Mouse (Mus musculus): Measurements from ENCODE around the gene Sufu.

Gene Sufu

DNA sequence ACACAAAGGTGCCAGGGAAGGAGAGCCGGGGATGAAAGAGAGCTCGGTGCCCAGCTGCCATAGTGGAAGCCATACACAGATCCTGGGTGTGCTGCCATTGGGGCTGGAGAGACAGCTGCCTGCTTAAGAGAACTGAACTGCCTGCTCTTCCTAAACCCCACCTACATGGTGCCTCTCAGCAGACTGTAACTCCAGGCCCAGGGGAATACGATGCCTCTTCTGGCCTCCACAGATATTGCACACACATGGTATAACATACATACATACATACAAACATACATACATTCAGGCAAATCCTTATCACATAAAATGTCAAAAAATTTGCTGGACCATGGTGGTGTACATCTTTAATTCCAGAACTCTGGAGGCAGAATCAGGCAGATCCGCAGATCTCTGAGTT, 66.8 kb downstream of the Sufu start:
- DNase-seq (ENCODE audit: low spot score in 2 of 2): no peak

DNA sequence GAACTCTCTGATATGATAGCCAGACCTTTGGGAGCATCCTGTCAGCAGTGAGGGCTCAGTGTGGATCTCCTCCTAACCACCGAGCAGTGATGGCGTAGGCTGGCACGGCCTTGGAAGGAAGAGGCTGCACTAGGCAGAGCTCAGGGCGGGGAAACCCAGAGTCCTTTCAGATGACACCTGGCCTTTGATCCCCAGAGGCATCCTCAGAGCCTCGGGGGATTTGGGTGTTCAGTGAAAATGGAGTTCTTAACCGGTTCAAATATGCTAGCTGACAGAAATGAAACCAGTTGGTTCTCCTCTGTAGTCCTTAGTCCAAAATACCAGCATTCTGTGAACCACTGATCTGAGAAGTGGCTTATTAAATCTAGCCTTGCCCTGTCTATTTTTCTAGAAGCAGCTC, 69.5 kb downstream of the Sufu start:
- DNase-seq (ENCODE audit: low spot score in 2 of 2): no peak

GRCm38 (mm10) chr19:46467051-46467503, 70.4 kb downstream of the Sufu start:
- no peak for DNase-seq (ENCODE audit: low spot score in 2 of 2)

DNA sequence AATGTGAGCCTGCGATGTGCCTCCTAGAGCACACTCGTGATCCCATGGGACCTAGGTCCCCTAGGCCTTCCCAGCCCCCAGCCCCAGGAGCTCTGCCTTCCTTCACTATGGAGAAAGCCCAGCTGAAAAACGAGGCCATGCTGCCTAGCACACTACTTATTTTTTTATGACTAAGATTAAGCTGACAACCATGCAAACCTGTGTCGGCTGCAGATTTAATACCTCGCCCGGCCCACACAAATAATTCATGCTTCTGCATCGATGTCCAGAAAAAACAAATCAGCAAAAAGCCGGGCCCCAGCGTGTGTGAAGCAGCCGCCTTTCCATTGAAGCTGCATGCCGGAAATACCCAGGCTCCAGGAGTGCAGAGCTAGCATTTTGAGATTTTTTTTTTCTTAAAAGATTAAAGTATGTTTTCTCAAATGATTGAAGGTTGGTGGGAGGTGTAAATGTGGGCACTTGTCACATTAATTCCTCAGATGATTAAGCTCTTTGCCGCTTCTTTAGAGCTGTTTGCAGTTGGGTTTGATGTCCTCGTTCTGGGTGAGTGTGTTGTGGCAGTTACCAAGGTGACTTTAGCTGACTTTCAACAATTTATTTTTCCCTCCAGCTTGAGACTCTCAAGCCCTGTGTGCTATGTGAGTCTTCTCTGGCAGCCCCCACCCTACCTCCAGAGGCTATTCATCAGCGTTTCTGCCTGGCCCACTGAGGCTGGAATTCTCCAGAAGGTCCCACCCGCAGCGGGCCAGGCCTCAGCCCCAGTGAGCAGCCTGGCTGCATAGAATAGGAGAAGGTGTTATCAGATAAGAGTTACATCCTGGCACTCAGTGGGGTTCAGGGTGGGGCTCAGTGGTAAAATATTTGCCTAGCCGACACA, 73.9 kb downstream of the Sufu start:
- no peak for DNase-seq (ENCODE audit: low spot score in 2 of 2)

GRCm38 (mm10) chr19:46471324-46472093, 74.8 kb downstream of the Sufu start:
- no peak for DNase-seq (ENCODE audit: low spot score in 2 of 2)

- DNase-seq (ENCODE audit: low spot score in 2 of 2): no peak
Measured at GRCm38 (mm10) chr19:46477432-46477845, 80.7 kb downstream of the Sufu start.

DNA sequence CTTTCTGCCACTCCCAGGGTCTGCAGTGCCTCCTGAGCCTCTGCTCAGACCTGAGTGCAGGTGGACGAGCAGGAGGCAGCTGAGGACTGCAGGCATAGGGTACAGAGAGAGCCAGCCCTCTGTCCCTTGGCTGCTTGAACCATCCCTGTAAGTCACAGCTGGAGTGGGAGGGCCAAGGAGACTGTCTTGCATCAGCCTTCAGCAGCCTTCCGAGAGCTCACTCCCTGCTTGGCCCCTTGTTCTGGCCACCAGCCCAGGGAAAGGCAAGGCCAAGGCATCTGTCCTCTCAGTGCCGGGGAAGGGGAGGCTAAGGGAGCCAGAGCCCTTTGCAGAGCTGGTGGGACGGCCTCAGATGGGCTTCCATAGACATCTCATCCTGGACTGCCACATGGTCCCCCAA, 81.5 kb downstream of the Sufu start:
- DNase-seq (ENCODE audit: low spot score in 2 of 2): peak in 1 of 2 experiments; percentile 74

GRCm38 (mm10) chr19:46478826-46479225, 82.1 kb downstream of the Sufu start:
- peak in 1 of 2 experiments; percentile 47 for DNase-seq (ENCODE audit: low spot score in 2 of 2)

- DNase-seq (ENCODE audit: low spot score in 2 of 2): no peak
Measured at GRCm38 (mm10) chr19:46479306-46480075, 82.8 kb downstream of the Sufu start.

- no peak for DNase-seq (ENCODE audit: low spot score in 2 of 2)
Measured at GRCm38 (mm10) chr19:46480624-46481345, 84.1 kb downstream of the Sufu start.

DNA sequence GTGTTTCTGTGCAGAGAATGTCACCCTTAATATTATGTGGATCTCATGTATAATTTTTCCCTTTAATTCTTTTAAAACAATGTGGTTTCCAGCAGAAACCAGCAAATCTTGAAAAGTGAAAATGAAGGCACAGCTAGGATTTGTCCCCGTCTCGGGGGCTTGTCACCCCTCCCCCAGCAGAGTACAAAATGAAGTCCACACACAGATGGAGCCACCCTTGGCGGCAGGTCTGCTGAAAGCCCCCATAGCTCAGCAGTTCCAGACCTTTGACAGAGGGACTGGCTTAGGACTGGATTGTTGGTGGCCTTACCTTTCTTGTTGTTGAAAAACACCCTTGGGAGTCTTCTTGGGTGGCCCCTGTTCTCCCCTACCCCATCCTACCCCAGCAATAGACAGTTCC, 84.7 kb downstream of the Sufu start:
- DNase-seq (ENCODE audit: low spot score in 2 of 2): no peak

GRCm38 (mm10) chr19:46481756-46482155, 85.1 kb downstream of the Sufu start:
- DNase-seq (ENCODE audit: low spot score in 2 of 2): no peak

DNA sequence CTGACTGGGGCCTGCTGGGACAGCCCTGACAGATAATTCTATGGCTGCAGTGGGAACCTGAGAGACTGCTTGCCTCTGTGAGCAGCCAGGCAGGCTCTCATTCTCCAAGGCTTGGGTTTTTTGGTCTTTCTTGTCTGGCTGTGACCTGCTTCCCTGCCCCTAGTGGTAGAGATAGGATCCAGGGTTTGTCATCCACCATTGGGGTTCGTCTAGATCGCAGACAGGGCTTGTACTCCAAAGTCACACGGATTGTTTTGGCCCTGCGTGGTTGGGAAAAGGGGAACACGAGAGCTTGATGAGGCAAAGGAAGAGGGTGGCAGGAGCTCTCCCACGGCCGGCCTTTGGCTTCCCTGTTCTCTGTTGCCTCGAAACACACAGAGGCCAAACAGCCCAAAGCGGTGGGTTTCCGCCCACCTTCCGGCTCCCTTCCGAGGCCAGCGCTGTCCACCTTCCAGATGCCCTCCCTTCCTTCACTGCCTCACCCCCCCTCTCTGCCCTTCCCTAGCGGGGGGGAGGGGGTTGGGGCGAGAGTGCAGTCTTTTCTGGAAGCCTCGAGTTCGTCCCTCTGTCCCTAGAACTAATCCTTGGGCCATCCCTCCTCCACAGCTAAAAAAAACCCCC, 86.3 kb downstream of the Sufu start:
- no peak for DNase-seq (ENCODE audit: low spot score in 2 of 2)

GRCm38 (mm10) chr19:46483701-46484328, 87.1 kb downstream of the Sufu start:
- DNase-seq (ENCODE audit: low spot score in 2 of 2): no peak

GRCm38 (mm10) chr19:46484518-46484917, 87.8 kb downstream of the Sufu start:
- DNase-seq (ENCODE audit: low spot score in 2 of 2): peak; percentile 41 to 76

- peak in 1 of 2 experiments; percentile 38 for DNase-seq (ENCODE audit: low spot score in 2 of 2)
Measured at GRCm38 (mm10) chr19:46485847-46486246, 89.2 kb downstream of the Sufu start.

DNA sequence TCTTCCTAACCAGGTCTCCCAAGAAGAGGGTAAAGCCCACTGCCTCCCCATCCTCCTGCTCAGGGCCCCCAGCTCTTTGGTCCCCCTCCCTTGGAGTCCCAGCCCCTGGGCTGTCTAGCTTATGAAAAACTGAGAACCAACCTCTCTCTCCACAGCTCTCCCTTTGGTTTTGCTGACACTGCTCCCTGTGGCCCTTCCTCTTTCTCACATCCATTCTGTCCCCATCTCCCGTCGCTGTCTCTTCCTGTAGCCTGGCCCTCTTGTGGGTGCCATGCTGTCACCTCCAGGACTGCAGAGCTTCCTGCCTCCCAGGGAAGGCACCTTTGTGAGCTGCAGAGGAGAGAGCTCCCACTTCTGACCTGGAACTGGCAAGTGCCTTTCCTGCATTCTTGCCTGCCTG, 90.0 kb downstream of the Sufu start:
- no peak for DNase-seq (ENCODE audit: low spot score in 2 of 2)

- no peak for DNase-seq (ENCODE audit: low spot score in 2 of 2)
Measured at GRCm38 (mm10) chr19:46489448-46489847, 92.8 kb downstream of the Sufu start.

- DNase-seq (ENCODE audit: low spot score in 2 of 2): no peak
Measured at GRCm38 (mm10) chr19:46490634-46491033, 93.9 kb downstream of the Sufu start.

- DNase-seq (ENCODE audit: low spot score in 2 of 2): no peak
Measured at GRCm38 (mm10) chr19:46495136-46495535, 98.4 kb downstream of the Sufu start.
